Mouse (Mus musculus) limb, embryonic 14.5 days (tissue): ENCODE measurements around the gene Zfp882. TPM values are rescaled to one million over a fixed set of nuclear protein-coding genes. Genes with fewer than 3 reads are reported as not detected.
"Not testable (repeated sequence)": the region's sequence is repeated elsewhere in the genome, so short reads cannot be mapped to it uniquely, and the experiment has no call there.

Experiments
- ATAC-seq: fragments of 200-750 bp; cut with Nextera tagmentation; 2 replicates; pipeline ENCODE4 v1.8.0; 2017; ENCODE audit warnings: low read depth, moderate number of reproducible peaks, moderate TSS enrichment; ENCODE audit not compliant: low FRiP score
- DNase-seq: peaks from one replicate; pipeline ENCODE4 v3.0.0-alpha.2; 2015; ENCODE audit warnings: low spot score
- H3K27ac ChIP-seq: fragments of 300-500 bp; sonication (generic); replicated peaks from 2 replicates; pipeline ENCODE4 v1.5.1; 2014; ENCODE audit warnings: low read depth, mild to moderate bottlenecking, low read length, moderate library complexity, mixed read lengths
- H3K27me3 ChIP-seq: fragments of 300-500 bp; sonication (generic); 2 replicates; pipeline ENCODE4 v1.6.1; 2014; ENCODE audit warnings: low read length, mixed read lengths; ENCODE audit not compliant: control insufficient read depth, insufficient read depth
- H3K36me3 ChIP-seq: fragments of 300-500 bp; sonication (generic); 2 replicates; pipeline ENCODE4 v1.6.1; 2014; ENCODE audit warnings: mild to moderate bottlenecking, low read length, moderate library complexity, mixed read lengths; ENCODE audit not compliant: control insufficient read depth, insufficient read depth
- H3K4me1 ChIP-seq: fragments of 300-500 bp; sonication (generic); 2 replicates; pipeline ENCODE4 v1.6.1; 2014; ENCODE audit warnings: antibody characterized with exemption, low read length, mixed read lengths; ENCODE audit not compliant: control insufficient read depth, insufficient read depth
- H3K4me2 ChIP-seq: fragments of 300-500 bp; sonication (generic); replicated peaks from 2 replicates; pipeline ENCODE4 v1.6.1; 2014; ENCODE audit warnings: low read depth, mild to moderate bottlenecking, low read length, moderate library complexity; ENCODE audit not compliant: severe bottlenecking
- H3K4me3 ChIP-seq: fragments of 300-500 bp; sonication (generic); replicated peaks from 2 replicates; pipeline ENCODE4 v1.5.1; 2014; ENCODE audit warnings: low read length
- H3K9ac ChIP-seq: fragments of 300-500 bp; sonication (generic); 2 replicates; pipeline ENCODE4 v1.6.1; 2014; ENCODE audit warnings: mild to moderate bottlenecking, low read depth, low read length, moderate library complexity; ENCODE audit not compliant: severe bottlenecking
- H3K9me3 ChIP-seq: fragments of 300-500 bp; sonication (generic); 2 replicates; pipeline ENCODE4 v1.6.1; 2016; ENCODE audit warnings: low read length; ENCODE audit not compliant: control insufficient read depth
- POLR2A ChIP-seq: fragments of 200-500 bp; IDR thresholded peaks from 2 replicates; pipeline ENCODE4 v1.8.0; 2012; ENCODE audit warnings: inconsistent platforms, mild to moderate bottlenecking, moderate library complexity, borderline replicate concordance; ENCODE audit not compliant: insufficient read depth, insufficient read length; ENCODE audit errors: extremely low read depth
- WGBS: fragments of 180-500 bp; shearing (Covaris S2); extraction: QIAGEN DNeasy Blood & Tissue Kit; methylation state at CpG from one replicate; pipeline ENCODE4 v1.1.7; 2014; 5-methylcytosine and 5-hydroxymethylcytosine counted together
- polyA plus RNA-seq, 2 experiments: library from polyadenylated mRNA; depleted of rRNA in 1 of 2; stranded (reverse) in 1 of 2; unstranded in 1 of 2; fragments of >200 nt; fragmentation: Nextera tagmentation in 1 of 2; extraction: Ambion mirVana in 1 of 2; gene quantifications; 2 replicates each; pipeline versions ENCODE4 v1.2.1 to v1.2.3; 2012 to 2014

The Zfp882 gene
- polyA plus RNA-seq, 2 experiments = 5.5 to 5.7 TPM

- peak within 1 kb of the TSS; percentile 75 for H3K9ac ChIP-seq
- 0 out of 2 replicates have a peak, but pooled peaks cover 2% of the 10 kb centered on the region for H3K36me3 ChIP-seq
- no peaks in the 10 kb centered on the region for H3K27me3 ChIP-seq
- ATAC-seq (peak; percentile 100), DNase-seq (peak; percentile 100)
- H3K4me1 ChIP-seq = peaks cover 4% of the 10 kb centered on the region; the same call in 1 of the 2 replicates
- peak; percentile 64; the same call in 1 of the 2 replicates for TF ChIP-seq POLR2A
- peak within 1 kb of the TSS; percentile 77 for H3K4me3 ChIP-seq
- H3K4me2 ChIP-seq = peak within 1 kb of the TSS; percentile 68
- WGBS = 3% methylated on average over 34 of the region's 34 CpGs
- peaks cover 12% of the 10 kb centered on the region for H3K9me3 ChIP-seq
- H3K27ac ChIP-seq = peak within 1 kb of the TSS; percentile 77
Measured at GRCm38 (mm10) chr8:71950482-71951221, 42.2 kb downstream of the Zfp882 start, which contains the start of gene Zfp961. Gene Zfp961, plus strand, starts transcription at chr8:71951038.

GRCm38 (mm10) chr8:71951436-71952161, 43.2 kb downstream of the Zfp882 start:
- H3K27me3 ChIP-seq = no peaks in the 10 kb centered on the region
- no peak for ATAC-seq
- peaks cover 4% of the 10 kb centered on the region; the same call in 1 of the 2 replicates for H3K4me1 ChIP-seq
- H3K4me3 ChIP-seq = peak overlapping the region; percentile 77
- H3K36me3 ChIP-seq = 0 out of 2 replicates have a peak, but pooled peaks cover 2% of the 10 kb centered on the region
- H3K27ac ChIP-seq = no peak overlapping the region
- 32% methylated on average over 12 of the region's 14 CpGs for whole genome bisulfite sequencing
- peaks cover 15% of the 10 kb centered on the region for H3K9me3 ChIP-seq
- no peak for TF ChIP-seq POLR2A
- H3K4me2 ChIP-seq = peak overlapping the region; percentile 45
- peak; percentile 9 for DNase-seq
- peak overlapping the region; percentile 75 for H3K9ac ChIP-seq

- Histone ChIP-seq H3K4me1 (peaks cover 4% of the 10 kb centered on the region; the same call in 1 of the 2 replicates), H3K36me3 (0 out of 2 replicates have a peak, but pooled peaks cover 2% of the 10 kb centered on the region), H3K4me2 (0 out of 2 replicates have a peak overlapping the region, but pooled peaks have one; percentile 45), H3K9ac (no peak overlapping the region), H3K4me3 (no peak overlapping the region), H3K27ac (no peak overlapping the region), H3K27me3 (no peaks in the 10 kb centered on the region), H3K9me3 (peaks cover 15% of the 10 kb centered on the region)
- no peak for TF ChIP-seq POLR2A
- no peak for DNase-seq
- 91% methylated on average over 1 of the region's 1 CpGs for WGBS
- ATAC-seq = no peak
Measured at GRCm38 (mm10) chr8:71952489-71952888, 44.1 kb downstream of the Zfp882 start.

- WGBS = 94% methylated on average over 16 of the region's 16 CpGs
- not testable (repeated sequence) for H3K27me3 ChIP-seq, H3K27ac ChIP-seq, H3K36me3 ChIP-seq, H3K4me1 ChIP-seq, H3K9ac ChIP-seq, H3K4me2 ChIP-seq, H3K4me3 ChIP-seq, ATAC-seq, DNase-seq
- H3K9me3 ChIP-seq = peaks cover 15% of the 10 kb centered on the region
Measured at GRCm38 (mm10) chr8:71952961-71953700, 44.7 kb downstream of the Zfp882 start.

- Histone ChIP-seq H3K9me3 (peaks cover 15% of the 10 kb centered on the region), H3K27ac (no peak overlapping the region), H3K4me2 (no peak overlapping the region), H3K4me3 (no peak overlapping the region), H3K36me3 (0 out of 2 replicates have a peak, but pooled peaks cover 2% of the 10 kb centered on the region), H3K27me3 (no peaks in the 10 kb centered on the region), H3K4me1 (peaks cover 4% of the 10 kb centered on the region; the same call in 1 of the 2 replicates), H3K9ac (no peak overlapping the region)
- no peak for ATAC-seq
- TF ChIP-seq POLR2A = no peak
- WGBS = 98% methylated on average over 9 of the region's 9 CpGs
- no peak for DNase-seq
Measured at GRCm38 (mm10) chr8:71954666-71955065, 46.3 kb downstream of the Zfp882 start.
